Mouse (Mus musculus) midbrain, postnatal 0 days (tissue): ENCODE measurements around the gene Sf3a1. TPM values are rescaled to one million over a fixed set of nuclear protein-coding genes. Genes with fewer than 3 reads are reported as not detected.

Experiments
- ATAC-seq: fragments of 200-750 bp; cut with Nextera tagmentation; 2 replicates; pipeline ENCODE4 v1.8.0; 2017; ENCODE audit warnings: moderate number of reproducible peaks, mild to moderate bottlenecking, moderate TSS enrichment, moderate library complexity; ENCODE audit not compliant: low FRiP score
- DNase-seq: peaks from one replicate; pipeline ENCODE4 v3.0.0-alpha.2; 2015; ENCODE audit warnings: low spot score
- H3K27ac ChIP-seq: fragments of 300-500 bp; sonication (generic); 2 replicates; pipeline ENCODE4 v1.5.1; 2014; ENCODE audit warnings: low read depth, mild to moderate bottlenecking, low read length, mixed read lengths
- H3K27me3 ChIP-seq: fragments of 300-500 bp; sonication (generic); 2 replicates; pipeline ENCODE4 v1.6.1; 2014; ENCODE audit warnings: low read length, control low read depth, mixed read lengths; ENCODE audit not compliant: insufficient read depth
- H3K36me3 ChIP-seq: fragments of 300-500 bp; sonication (generic); 2 replicates; pipeline ENCODE4 v1.6.1; 2014; ENCODE audit warnings: low read length, control low read depth, mixed read lengths; ENCODE audit not compliant: insufficient read depth
- H3K4me1 ChIP-seq: fragments of 300-500 bp; sonication (generic); 2 replicates; pipeline ENCODE4 v1.6.1; 2014; ENCODE audit warnings: mild to moderate bottlenecking, control low read depth, antibody characterized with exemption, low read length, mixed read lengths; ENCODE audit not compliant: insufficient read depth
- H3K4me2 ChIP-seq: fragments of 300-500 bp; sonication (generic); 2 replicates; pipeline ENCODE4 v1.6.1; 2014; ENCODE audit warnings: low read depth, mild to moderate bottlenecking, low read length, mixed read lengths; ENCODE audit not compliant: poor library complexity, severe bottlenecking
- H3K4me3 ChIP-seq: fragments of 300-500 bp; sonication (generic); 2 replicates; pipeline ENCODE4 v1.5.1; 2014; ENCODE audit warnings: low read depth, mild to moderate bottlenecking, low read length, moderate library complexity
- H3K9ac ChIP-seq: fragments of 300-500 bp; sonication (generic); replicated peaks from 2 replicates; pipeline ENCODE4 v1.6.1; 2014; ENCODE audit warnings: mild to moderate bottlenecking, low read length, moderate library complexity, mixed read lengths; ENCODE audit not compliant: poor library complexity, severe bottlenecking
- H3K9me3 ChIP-seq: fragments of 300-500 bp; sonication (generic); 2 replicates; pipeline ENCODE4 v1.6.1; 2016; ENCODE audit warnings: low read length, control low read depth
- CTCF ChIP-seq: IDR thresholded peaks from 2 replicates; pipeline ENCODE4 v1.5.1; 2016; ENCODE audit warnings: antibody characterized with exemption, mild to moderate bottlenecking
- WGBS: fragments of 180-500 bp; shearing (Covaris S2); extraction: QIAGEN DNeasy Blood & Tissue Kit; methylation state at CpG from one replicate; pipeline ENCODE4 v1.1.7; 2014; 5-methylcytosine and 5-hydroxymethylcytosine counted together
- polyA plus RNA-seq: library from polyadenylated mRNA; unstranded; fragments of >200 nt; fragmentation: Nextera tagmentation; extraction: Ambion mirVana; gene quantifications from 2 replicates; pipeline ENCODE4 v1.2.1, GENCODE M21; 2015
- total RNA-seq: library from RNA; depleted of rRNA; stranded (reverse); fragments of >200 nt; gene quantifications from 2 replicates; pipeline ENCODE4 v1.2.3, GENCODE M21; 2014

Gene Sf3a1
- total and polyA plus RNA-seq, 2 experiments from 2014 or later, result 37.3 to 49.6 TPM

DNA sequence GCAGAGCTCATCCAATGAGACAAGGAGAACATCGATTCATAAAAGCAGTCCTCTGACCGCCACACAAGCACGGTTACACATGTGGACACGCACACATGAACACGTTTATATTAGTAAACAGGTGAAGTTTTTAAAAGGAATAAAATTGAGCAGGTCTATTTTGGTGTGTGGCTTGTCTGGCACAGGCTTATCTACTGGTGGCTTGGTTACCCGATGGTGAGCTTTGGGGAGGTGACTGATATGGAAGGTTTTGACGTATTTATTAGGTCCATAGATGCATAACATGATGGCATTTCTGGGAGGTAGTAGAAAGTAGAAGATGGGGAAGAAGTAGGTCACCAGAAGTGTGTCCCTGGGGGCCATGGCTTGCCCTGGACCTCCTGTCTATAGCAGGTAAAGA is 6.5 kb upstream of the Sf3a1 start:
- Histone ChIP-seq H3K4me3 (no peak overlapping the region), H3K27ac (no peak overlapping the region), H3K9me3 (no peaks in the 10 kb centered on the region), H3K27me3 (no peaks in the 10 kb centered on the region), H3K36me3 (peaks cover 8% of the 10 kb centered on the region; the same call in 1 of the 2 replicates), H3K4me2 (no peak overlapping the region), H3K9ac (no peak overlapping the region), H3K4me1 (no peaks in the 10 kb centered on the region)
- no peak for TF ChIP-seq CTCF
- WGBS, result 95% methylated on average over 7 of the region's 7 CpGs
- ATAC-seq (no peak), DNase-seq (no peak)

DNA sequence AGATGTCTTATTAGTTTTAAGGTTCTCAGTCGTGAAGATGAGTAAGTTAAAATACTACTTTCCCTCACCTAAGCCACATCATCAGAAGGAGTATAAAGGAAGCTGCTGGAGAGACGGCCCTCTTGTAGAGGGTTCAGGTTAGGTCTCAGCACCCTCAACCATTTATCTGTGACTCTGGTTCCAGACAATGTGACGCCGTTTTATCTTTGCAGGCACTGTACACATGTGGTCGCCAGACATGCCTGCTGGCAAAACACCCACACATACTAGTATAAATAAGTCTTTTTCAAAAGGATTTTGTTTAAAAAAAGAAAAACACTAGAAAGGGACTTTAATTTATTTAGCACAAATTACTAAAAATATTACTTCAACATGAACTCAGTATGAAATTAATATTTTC is 4.5 kb upstream of the Sf3a1 start:
- Histone ChIP-seq H3K4me2 (no peak overlapping the region), H3K27me3 (no peaks in the 10 kb centered on the region), H3K9ac (no peak overlapping the region), H3K27ac (no peak overlapping the region), H3K4me3 (no peak overlapping the region), H3K9me3 (no peaks in the 10 kb centered on the region), H3K4me1 (0 out of 2 replicates have a peak, but pooled peaks cover 4% of the 10 kb centered on the region), H3K36me3 (0 out of 2 replicates have a peak, but pooled peaks cover 3% of the 10 kb centered on the region)
- no peak for TF ChIP-seq CTCF
- 86% methylated on average over 5 of the region's 5 CpGs for WGBS
- ATAC-seq, result no peak
- DNase-seq, result no peak

DNA sequence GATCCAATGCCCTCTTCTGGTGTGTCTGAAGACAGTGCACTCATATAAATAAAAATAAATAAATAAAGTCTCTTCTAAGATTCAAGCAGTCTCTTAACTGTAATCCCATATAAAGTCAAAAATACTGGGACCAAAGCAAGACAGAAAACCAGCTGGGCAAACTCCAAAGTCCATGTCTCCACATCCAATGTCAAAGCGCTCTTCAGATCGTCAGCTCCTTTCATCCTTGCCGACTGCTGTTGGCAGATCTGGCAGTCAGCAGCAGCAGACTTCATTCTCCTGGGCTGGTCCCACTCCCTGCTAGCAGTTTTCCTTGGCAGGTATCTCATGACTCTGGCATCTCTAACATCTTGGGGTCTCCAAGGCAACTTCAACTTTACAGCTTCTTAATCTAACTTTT is 1.5 kb upstream of the Sf3a1 start:
- TF ChIP-seq CTCF, result no peak

DNA sequence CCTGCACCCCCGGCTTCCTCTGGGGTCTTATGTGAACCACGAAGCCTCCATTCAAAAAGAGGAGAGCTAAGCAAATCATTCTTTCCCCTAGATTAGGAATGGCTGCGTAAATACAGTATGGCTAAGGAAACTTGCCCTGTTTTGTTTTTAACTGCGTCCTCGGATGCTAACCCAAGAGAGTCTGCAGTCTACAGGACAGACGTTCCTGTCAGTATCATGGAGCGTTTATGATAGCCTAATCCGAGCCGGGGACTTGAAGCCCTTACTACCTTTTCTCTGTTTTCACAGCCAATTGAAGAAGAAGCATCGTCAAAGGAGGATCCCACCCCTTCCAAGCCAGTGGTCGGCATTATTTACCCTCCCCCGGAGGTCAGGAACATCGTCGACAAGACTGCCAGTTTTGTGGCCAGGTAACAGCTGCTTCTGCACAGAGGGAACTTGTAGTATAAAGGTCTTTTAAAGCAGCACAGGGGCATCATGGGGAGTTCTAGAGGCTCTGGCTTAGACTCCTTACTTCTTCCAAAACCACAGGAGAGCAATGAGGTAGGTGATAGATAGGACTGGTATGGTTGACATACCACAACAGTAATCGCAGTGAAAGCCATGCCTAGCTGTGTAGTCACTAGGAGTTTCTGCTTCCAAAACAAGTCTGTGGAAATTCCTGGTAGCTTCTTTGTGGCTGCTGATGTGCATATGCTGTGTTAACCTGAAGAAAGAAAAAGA is 769 bp downstream of the Sf3a1 start:
- no peak for TF ChIP-seq CTCF
- Histone ChIP-seq H3K9me3 (no peaks in the 10 kb centered on the region), H3K4me3 (peak overlapping the region; percentile 75), H3K4me2 (peak overlapping the region; percentile 83), H3K9ac (peak overlapping the region; percentile 91), H3K4me1 (peaks cover 11% of the 10 kb centered on the region; the same call in 1 of the 2 replicates), H3K36me3 (peaks cover 24% of the 10 kb centered on the region), H3K27me3 (no peaks in the 10 kb centered on the region), H3K27ac (peak overlapping the region; percentile 95)
- DNase-seq (no peak), ATAC-seq (no peak)
- 6% methylated on average over 15 of the region's 15 CpGs for WGBS

More for the DNA sequence above, 1.5 kb upstream of the Sf3a1 start:
- peak overlapping the region; percentile 6; the same call in 1 of the 2 replicates for H3K4me2 ChIP-seq
- no peaks in the 10 kb centered on the region for H3K9me3 ChIP-seq
- ATAC-seq, result no peak
- 78% methylated on average over 3 of the region's 3 CpGs for WGBS
- peaks cover 9% of the 10 kb centered on the region for H3K36me3 ChIP-seq
- H3K27me3 ChIP-seq, result no peaks in the 10 kb centered on the region
- H3K4me1 ChIP-seq, result peaks cover 11% of the 10 kb centered on the region; the same call in 1 of the 2 replicates
- H3K4me3 ChIP-seq, result no peak overlapping the region
- no peak overlapping the region for H3K9ac ChIP-seq
- no peak overlapping the region for H3K27ac ChIP-seq
- no peak for DNase-seq

DNA sequence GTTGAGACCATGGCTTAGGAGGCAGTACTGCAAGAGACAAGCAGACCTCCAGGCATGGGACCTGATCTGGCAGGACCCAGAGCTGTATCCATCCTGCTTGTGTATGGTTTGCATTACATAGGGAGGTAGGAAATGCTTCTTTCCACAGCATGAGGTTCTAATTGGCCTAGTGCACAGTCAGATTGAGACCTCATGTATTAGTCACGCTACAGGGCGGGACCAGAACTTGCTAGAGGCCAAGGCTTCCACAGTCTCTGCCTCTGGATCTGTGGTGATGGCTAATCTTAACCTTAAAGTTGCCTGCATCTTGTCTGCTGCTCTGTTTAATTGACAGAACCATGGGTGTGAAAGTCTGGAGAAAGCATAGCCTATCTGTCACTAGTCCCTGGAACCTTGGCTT is 4.6 kb downstream of the Sf3a1 start:
- no peak for TF ChIP-seq CTCF
- no peaks in the 10 kb centered on the region for H3K9me3 ChIP-seq
- H3K4me3 ChIP-seq, result no peak overlapping the region
- H3K4me1 ChIP-seq, result peaks cover 9% of the 10 kb centered on the region; the same call in 1 of the 2 replicates
- H3K4me2 ChIP-seq, result no peak overlapping the region
- H3K27me3 ChIP-seq, result no peaks in the 10 kb centered on the region
- WGBS, result 81% methylated on average over 2 of the region's 2 CpGs
- DNase-seq (no peak), ATAC-seq (no peak)
- no peak overlapping the region for H3K9ac ChIP-seq
- H3K36me3 ChIP-seq, result peaks cover 50% of the 10 kb centered on the region
- no peak overlapping the region for H3K27ac ChIP-seq

DNA sequence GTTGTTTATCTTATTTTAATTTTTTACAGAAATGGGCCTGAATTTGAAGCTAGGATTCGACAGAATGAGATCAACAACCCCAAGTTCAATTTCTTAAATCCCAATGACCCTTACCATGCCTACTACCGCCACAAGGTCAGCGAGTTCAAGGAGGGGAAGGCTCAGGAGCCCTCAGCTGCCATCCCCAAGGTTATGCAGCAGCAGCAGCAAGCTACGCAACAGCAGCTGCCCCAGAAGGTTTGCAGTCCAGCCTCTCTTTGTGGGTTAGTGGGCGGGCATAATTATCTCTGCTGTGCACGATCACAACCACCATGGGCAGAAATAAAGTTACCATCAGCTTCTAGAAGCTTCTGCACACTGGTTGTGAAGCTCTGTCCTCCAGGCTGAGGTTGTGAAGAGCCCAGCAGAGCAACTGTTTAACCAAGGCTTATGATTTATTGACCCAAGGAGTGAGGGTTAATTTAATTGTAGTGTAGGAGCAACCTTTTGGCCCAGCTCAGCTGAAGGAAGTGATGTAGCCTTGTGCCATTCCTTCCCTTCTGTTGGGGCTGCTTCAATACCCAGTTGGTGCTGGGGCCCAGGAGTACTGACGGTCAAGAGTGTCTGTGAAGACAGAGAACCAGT is 6.4 kb downstream of the Sf3a1 start:
- Histone ChIP-seq H3K4me2 (no peak overlapping the region), H3K9me3 (no peaks in the 10 kb centered on the region), H3K36me3 (peaks cover 66% of the 10 kb centered on the region), H3K4me1 (peaks cover under 1% of the 10 kb centered on the region; the same call in 1 of the 2 replicates), H3K27me3 (no peaks in the 10 kb centered on the region), H3K27ac (no peak overlapping the region), H3K4me3 (no peak overlapping the region), H3K9ac (no peak overlapping the region)
- DNase-seq (no peak), ATAC-seq (no peak)
- WGBS, result 92% methylated on average over 7 of the region's 7 CpGs
- TF ChIP-seq CTCF, result no peak
